Mouse (Mus musculus): ENCODE results near the gene Gdf1. TPM values are rescaled to one million over a fixed set of nuclear protein-coding genes. Genes with fewer than 3 reads are reported as not detected.

The Gdf1 gene
- polyA plus RNA-seq (2012; rRNA removed) (0.16 and 0.22 TPM in 2 replicates), polyA plus RNA-seq (2014; fragmentation: Nextera tagmentation; extraction: Ambion mirVana) (not detected in 2 replicates)

GRCm38 (mm10) chr8:70329124-70329834 lies at the start of gene Gdf1:
Gene Gdf1, plus strand, starts transcription at chr8:70329817.
- H3K4me2 ChIP-seq (ENCODE audit: low read depth), result no peak within 1 kb of the TSS
- H3K4me3 ChIP-seq (ENCODE audit: insufficient read depth in 1 of 2, low read depth in 2 of 2, low read length in 2 of 2), result no peak within 1 kb of the TSS
- 39% methylated on average over 14 of the region's 14 CpGs for WGBS (ENCODE audit: insufficient replicate concordance)
- no peak for ATAC-seq (ENCODE audit: insufficient read depth)
- peak within 1 kb of the TSS; percentile 67 for H3K27ac ChIP-seq
- no peaks in the 10 kb centered on the region for H3K9me3 ChIP-seq (ENCODE audit: control insufficient read depth, low read length)
- H3K9ac ChIP-seq (replicated peaks), result no peak within 1 kb of the TSS
- H3K27me3 ChIP-seq (ENCODE audit: control insufficient read depth, insufficient read depth, low read length), result no peaks in the 10 kb centered on the region
- peaks cover 8 to 18% of the 10 kb centered on the region in 2 experiments for H3K4me1 ChIP-seq (replicated peaks; ENCODE audit: control insufficient read depth in 2 of 2, insufficient read depth in 2 of 2, low read length in 1 of 2)
- no peak for DNase-seq (ENCODE audit: low read depth in 3 of 3, low spot score in 3 of 3)
- H3K36me3 ChIP-seq (replicated peaks; ENCODE audit: control insufficient read depth, insufficient read depth, low read depth), result peaks cover 34% of the 10 kb centered on the region
- TF ChIP-seq CTCF (IDR thresholded peaks at IDR 0.05; ENCODE audit: low read depth), result no peak
- no peak for TF ChIP-seq EP300 (IDR thresholded peaks at IDR 0.05; ENCODE audit: low read depth)

- Histone ChIP-seq H3K4me3 (ENCODE audit: insufficient read depth in 1 of 2, low read depth in 2 of 2, low read length in 2 of 2) (no peak overlapping the region), H3K27ac (no peak overlapping the region), H3K9ac (replicated peaks) (no peak overlapping the region), H3K9me3 (ENCODE audit: control insufficient read depth, low read length) (no peaks in the 10 kb centered on the region), H3K27me3 (ENCODE audit: control insufficient read depth, insufficient read depth, low read length) (no peaks in the 10 kb centered on the region; the same call in 1 of the 2 replicates), H3K4me2 (ENCODE audit: low read depth) (no peak overlapping the region), H3K4me1 (replicated peaks; ENCODE audit: control insufficient read depth in 2 of 2, insufficient read depth in 2 of 2, low read length in 1 of 2) (peaks cover 0 to 27% of the 10 kb centered on the region in 2 experiments; a peak in 2 of 4 replicates), H3K36me3 (replicated peaks; ENCODE audit: control insufficient read depth, insufficient read depth, low read depth) (no peaks in the 10 kb centered on the region)
- WGBS (ENCODE audit: insufficient replicate concordance), result 53% methylated on average over 3 of the region's 3 CpGs
- ATAC-seq (ENCODE audit: insufficient read depth), result no peak
- DNase-seq (ENCODE audit: low read depth in 3 of 3, low spot score in 3 of 3), result no peak
- TF ChIP-seq EP300 (IDR thresholded peaks at IDR 0.05; ENCODE audit: low read depth), result no peak
- no peak for TF ChIP-seq CTCF (IDR thresholded peaks at IDR 0.05; ENCODE audit: low read depth)
These were observed 48.6 kb upstream of the Gdf1 start for GRCm38 (mm10) chr8:70281001-70281400.

GRCm38 (mm10) chr8:70282603-70283135 lies 46.9 kb upstream of the Gdf1 start, which contains the start of gene Homer3:
Gene Homer3, plus strand, starts transcription at chr8:70282827.
- ATAC-seq (ENCODE audit: insufficient read depth), result peak; percentile 81
- Histone ChIP-seq H3K4me3 (ENCODE audit: insufficient read depth in 1 of 2, low read depth in 2 of 2, low read length in 2 of 2) (peak within 1 kb of the TSS; percentile 65 to 71), H3K9me3 (ENCODE audit: control insufficient read depth, low read length) (no peaks in the 10 kb centered on the region; the same call in 1 of the 2 replicates), H3K27ac (no peak within 1 kb of the TSS), H3K4me1 (replicated peaks; ENCODE audit: control insufficient read depth in 2 of 2, insufficient read depth in 2 of 2, low read length in 1 of 2) (peaks cover 0 to 11% of the 10 kb centered on the region in 2 experiments; a peak in 2 of 4 replicates), H3K36me3 (replicated peaks; ENCODE audit: control insufficient read depth, insufficient read depth, low read depth) (no peaks in the 10 kb centered on the region), H3K4me2 (ENCODE audit: low read depth) (peak within 1 kb of the TSS; percentile 74), H3K27me3 (ENCODE audit: control insufficient read depth, insufficient read depth, low read length) (no peaks in the 10 kb centered on the region; the same call in 1 of the 2 replicates), H3K9ac (replicated peaks) (peak within 1 kb of the TSS; percentile 46)
- peak; percentile 50 to 59 (median 58) for DNase-seq (ENCODE audit: low read depth in 3 of 3, low spot score in 3 of 3)
- TF ChIP-seq EP300 (IDR thresholded peaks at IDR 0.05; ENCODE audit: low read depth) (no peak), CTCF (IDR thresholded peaks at IDR 0.05; ENCODE audit: low read depth) (peak; percentile 86)
- 1% methylated on average over 35 of the region's 36 CpGs for WGBS (ENCODE audit: insufficient replicate concordance)

GRCm38 (mm10) chr8:70283136-70284077 lies 46.2 kb upstream of the Gdf1 start:
- no peaks in the 10 kb centered on the region; the same call in 1 of the 2 replicates for H3K9me3 ChIP-seq (ENCODE audit: control insufficient read depth, low read length)
- no peak for DNase-seq (ENCODE audit: low read depth in 3 of 3, low spot score in 3 of 3)
- under 1% methylated on average over 55 of the region's 55 CpGs for WGBS (ENCODE audit: insufficient replicate concordance)
- no peaks in the 10 kb centered on the region; the same call in 1 of the 2 replicates for H3K27me3 ChIP-seq (ENCODE audit: control insufficient read depth, insufficient read depth, low read length)
- H3K4me3 ChIP-seq (ENCODE audit: insufficient read depth in 1 of 2, low read depth in 2 of 2, low read length in 2 of 2), result peak overlapping the region; percentile 65 to 71
- H3K4me2 ChIP-seq (ENCODE audit: low read depth), result peak overlapping the region; percentile 74
- H3K4me1 ChIP-seq (replicated peaks; ENCODE audit: control insufficient read depth in 2 of 2, insufficient read depth in 2 of 2, low read length in 1 of 2), result peaks cover 0 to 11% of the 10 kb centered on the region in 2 experiments; a peak in 2 of 4 replicates
- peak; percentile 36 for ATAC-seq (ENCODE audit: insufficient read depth)
- H3K9ac ChIP-seq (replicated peaks), result peak overlapping the region; percentile 46
- no peak for TF ChIP-seq CTCF (IDR thresholded peaks at IDR 0.05; ENCODE audit: low read depth)
- no peak for TF ChIP-seq EP300 (IDR thresholded peaks at IDR 0.05; ENCODE audit: low read depth)
- no peaks in the 10 kb centered on the region for H3K36me3 ChIP-seq (replicated peaks; ENCODE audit: control insufficient read depth, insufficient read depth, low read depth)
- H3K27ac ChIP-seq, result no peak overlapping the region
